8 mouse cellular contexts compared by ENCODE assay signal in genomic region chr4:124943022-124943421, GRCm38 (mm10). TPM values are rescaled to one million over a fixed set of nuclear protein-coding genes. Genes with fewer than 3 reads are reported as not detected.
DNase-seq lines count a peak whose midpoint lies in the region; ATAC-seq and TF ChIP-seq lines count a peak whose summit lies in the region.

No protein-coding gene starts in this region.

- H3K4me3 ChIP-seq in midbrain, embryonic 12.5 days = no peak overlapping the region
- no peak overlapping the region for H3K4me3 ChIP-seq in midbrain, embryonic 16.5 days (ENCODE audit: low read depth, low read length)
- no peak overlapping the region for H3K4me3 ChIP-seq in stomach, postnatal 0 days (ENCODE audit: low read depth, low read length)

- peak; percentile 96 for TF ChIP-seq CTCF in stomach, postnatal 0 days (IDR thresholded peaks at IDR 0.05; ENCODE audit: low read depth)

- 0 out of 2 replicates have a peak, but pooled peaks have one; percentile 58 for ATAC-seq in midbrain, embryonic 12.5 days (ENCODE audit: low FRiP score, low read depth)
- no peak for ATAC-seq in midbrain, embryonic 16.5 days
- peak; percentile 82 for ATAC-seq in inflammation-experienced regulatory T-cells, adult 6 months
- peak; percentile 35; the same call in 1 of the 2 replicates for ATAC-seq in stomach, postnatal 0 days (ENCODE audit: low FRiP score, low TSS enrichment)

- WGBS in midbrain, embryonic 12.5 days = 9% methylated on average over 4 of the region's 4 CpGs
- WGBS in midbrain, embryonic 16.5 days = 11% methylated on average over 4 of the region's 4 CpGs
- 4% methylated on average over 4 of the region's 4 CpGs for WGBS in stomach, postnatal 0 days

- H3K27ac ChIP-seq in midbrain, embryonic 12.5 days (replicated peaks) = no peak overlapping the region
- no peak overlapping the region for H3K27ac ChIP-seq in midbrain, embryonic 16.5 days (ENCODE audit: low read length)
- H3K27ac ChIP-seq in stomach, postnatal 0 days (replicated peaks) = no peak overlapping the region

- TF ChIP-seq EP300 in stomach, postnatal 0 days (optimal IDR thresholded peaks at IDR 0.05) = no peak

- peaks cover 38% of the 10 kb centered on the region for H3K36me3 ChIP-seq in midbrain, embryonic 12.5 days
- peaks cover 9% of the 10 kb centered on the region; the same call in 1 of the 2 replicates for H3K36me3 ChIP-seq in midbrain, embryonic 16.5 days (ENCODE audit: control insufficient read depth, insufficient read depth, low read length)
- peaks cover 3% of the 10 kb centered on the region; the same call in 1 of the 2 replicates for H3K36me3 ChIP-seq in stomach, postnatal 0 days (ENCODE audit: control insufficient read depth, insufficient read depth, low read length)

- H3K4me2 ChIP-seq in midbrain, embryonic 12.5 days (replicated peaks) = no peak overlapping the region
- no peak overlapping the region for H3K4me2 ChIP-seq in midbrain, embryonic 16.5 days (ENCODE audit: low read length)
- no peak overlapping the region for H3K4me2 ChIP-seq in stomach, postnatal 0 days (replicated peaks; ENCODE audit: low read depth)

- no peak overlapping the region for H3K9ac ChIP-seq in midbrain, embryonic 12.5 days (replicated peaks)
- no peak overlapping the region for H3K9ac ChIP-seq in midbrain, embryonic 16.5 days (ENCODE audit: low read depth, low read length)
- no peak overlapping the region for H3K9ac ChIP-seq in stomach, postnatal 0 days (ENCODE audit: low read length)

- peak; percentile 62 for DNase-seq in c-Kit-negative CD71-positive TER-119-positive erythroid progenitor cells, embryonic 14.5 days (ENCODE audit: low read depth, low spot score)
- DNase-seq in forelimb bud, embryonic 11.5 days (ENCODE audit: low read depth, low spot score) = peak; percentile 79
- DNase-seq in left cerebral cortex, postnatal 36 days (ENCODE audit: low spot score in 2 of 2) = peak; percentile 60 to 74
- DNase-seq in naive thymus-derived CD4-positive, alpha-beta T cell, adult 2 months (ENCODE audit: low read depth) = peak; percentile 86
- peak; percentile 85 for DNase-seq in stomach, postnatal 0 days (ENCODE audit: low spot score)

- no peaks in the 10 kb centered on the region for H3K27me3 ChIP-seq in midbrain, embryonic 12.5 days
- no peaks in the 10 kb centered on the region for H3K27me3 ChIP-seq in midbrain, embryonic 16.5 days (ENCODE audit: control insufficient read depth, insufficient read depth, low read depth, low read length)
- H3K27me3 ChIP-seq in stomach, postnatal 0 days (ENCODE audit: control insufficient read depth, insufficient read depth, low read length) = no peaks in the 10 kb centered on the region

- H3K9me3 ChIP-seq in midbrain, embryonic 12.5 days = no peaks in the 10 kb centered on the region
- H3K9me3 ChIP-seq in midbrain, embryonic 16.5 days (replicated peaks; ENCODE audit: control insufficient read depth, low read length, poor library complexity, severe bottlenecking) = no peaks in the 10 kb centered on the region
- H3K9me3 ChIP-seq in stomach, postnatal 0 days (ENCODE audit: control insufficient read depth, low read length) = no peaks in the 10 kb centered on the region

- intact Hi-C loops in left cerebral cortex, postnatal 36 days (cut with DNase I) = loop anchor here (1.0 to 5.0 kb wide), 3 partner anchors 89 to 156 kb away; no protein-coding TSS in a partner anchor

- H3K4me1 ChIP-seq in midbrain, embryonic 12.5 days = 0 out of 2 replicates have a peak, but pooled peaks cover 2% of the 10 kb centered on the region
- peaks cover 2% of the 10 kb centered on the region for H3K4me1 ChIP-seq in midbrain, embryonic 16.5 days (ENCODE audit: control insufficient read depth, insufficient read depth, low read length)
- H3K4me1 ChIP-seq in stomach, postnatal 0 days (replicated peaks; ENCODE audit: control insufficient read depth, insufficient read depth) = no peaks in the 10 kb centered on the region

RNA-seq across cellular contexts. Expression of gene Cdca8, which starts 3.9 kb away (rescaled TPM):
- 190 and 207 TPM in 2 replicates for polyA plus RNA-seq in midbrain, embryonic 12.5 days (2016; fragmentation: Nextera tagmentation; extraction: Ambion mirVana)
- 19.7 and 26.1 TPM in 2 replicates for polyA plus RNA-seq in midbrain, embryonic 16.5 days (2015; fragmentation: Nextera tagmentation; extraction: Ambion mirVana)
- polyA plus RNA-seq in inflammation-experienced regulatory T-cells, adult 6 months (2017; shearing (Covaris generic)) = 100 to 1,000 TPM in 1 of 3 experiments, 10 to 100 TPM in 2; 12.5 to 130 (median 20.4) TPM
- total RNA-seq in left cerebral cortex, postnatal 36 days (2021) = 1 to 10 TPM; 1.4 to 1.5 TPM
- 26.9 and 34.9 TPM in 2 replicates for polyA plus RNA-seq in stomach, postnatal 0 days (2015; fragmentation: Nextera tagmentation; extraction: Ambion mirVana)

RNA-seq across cellular contexts. Expression of gene 9930104L06Rik, which starts 6.2 kb away (rescaled TPM):
- polyA plus RNA-seq in midbrain, embryonic 12.5 days (2016; fragmentation: Nextera tagmentation; extraction: Ambion mirVana) = 17.0 and 18.1 TPM in 2 replicates
- polyA plus RNA-seq in midbrain, embryonic 16.5 days (2015; fragmentation: Nextera tagmentation; extraction: Ambion mirVana) = 16.1 and 17.0 TPM in 2 replicates
- polyA plus RNA-seq in inflammation-experienced regulatory T-cells, adult 6 months (2017; shearing (Covaris generic)) = 10 to 100 TPM in 1 of 3 experiments, 1 to 10 TPM in 2; 7.3 to 13.8 (median 9.9) TPM
- total RNA-seq in left cerebral cortex, postnatal 36 days (2021) = 10 to 100 TPM; 17.6 to 20.8 TPM
- polyA plus RNA-seq in stomach, postnatal 0 days (2015; fragmentation: Nextera tagmentation; extraction: Ambion mirVana) = 6.1 and 6.9 TPM in 2 replicates

RNA-seq across cellular contexts. Expression of gene Rspo1, which starts 43.2 kb away (rescaled TPM):
- 6.9 and 16.6 TPM in 2 replicates for polyA plus RNA-seq in midbrain, embryonic 12.5 days (2016; fragmentation: Nextera tagmentation; extraction: Ambion mirVana)
- polyA plus RNA-seq in midbrain, embryonic 16.5 days (2015; fragmentation: Nextera tagmentation; extraction: Ambion mirVana) = 1.7 and 2.2 TPM in 2 replicates
- polyA plus RNA-seq in inflammation-experienced regulatory T-cells, adult 6 months (2017; shearing (Covaris generic)) = not detected
- total RNA-seq in left cerebral cortex, postnatal 36 days (2021) = 10 to 100 TPM; 14.2 to 16.7 TPM
- 6.3 and 6.9 TPM in 2 replicates for polyA plus RNA-seq in stomach, postnatal 0 days (2015; fragmentation: Nextera tagmentation; extraction: Ambion mirVana)
